Mouse (Mus musculus): ENCODE results near the gene Vgll4. TPM values are rescaled to one million over a fixed set of nuclear protein-coding genes. Genes with fewer than 3 reads are reported as not detected.

Vgll4 gene
- total RNA-seq, 1 experiment = 25.5 TPM

GRCm38 (mm10) chr6:115010815-115011214, 41.0 kb upstream of the Vgll4 start:
- H3K4me3 ChIP-seq (ENCODE audit: insufficient read depth in 1 of 2, low read depth in 1 of 2, low read length in 2 of 2, poor library complexity in 1 of 2, severe bottlenecking in 1 of 2) = no peak overlapping the region
- no peak for DNase-seq (ENCODE audit: low read depth, low spot score)
- in situ Hi-C loops (cut with MboI; ENCODE audit: low sequenced_read_pairs in 2 of 2, unreplicated experiment in 2 of 2) = loop anchor here in 1 of 2 experiments (25.0 kb wide), 1 partner anchor 99 kb away; no protein-coding TSS in a partner anchor
- peaks cover 38% of the 10 kb centered on the region for H3K36me3 ChIP-seq (ENCODE audit: control insufficient read depth, insufficient read depth, low read length, poor library complexity, severe bottlenecking)
- TF ChIP-seq HCFC1 (IDR thresholded peaks at IDR 0.05; ENCODE audit: borderline replicate concordance, insufficient read depth, low read length) (no peak), ZC3H11A (IDR thresholded peaks at IDR 0.05; ENCODE audit: borderline replicate concordance, low read depth, low read length) (no peak), CHD2 (IDR thresholded peaks at IDR 0.05; ENCODE audit: low read depth, low read length) (no peak), MAFK (IDR thresholded peaks at IDR 0.05; ENCODE audit: insufficient read depth, low read depth, low read length) (no peak), ZNF384 (IDR thresholded peaks at IDR 0.05; ENCODE audit: low read depth, low read length) (no peak)
- no peak overlapping the region for H3K9ac ChIP-seq (ENCODE audit: insufficient read depth, low read depth, low read length, poor library complexity, severe bottlenecking)
- no peaks in the 10 kb centered on the region for H3K9me3 ChIP-seq (ENCODE audit: control insufficient read depth, insufficient read depth, low read depth, low read length)
- H3K27ac ChIP-seq (ENCODE audit: insufficient read depth, low read depth, low read length, poor library complexity, severe bottlenecking) = no peak overlapping the region
- peaks cover 0 to 2% of the 10 kb centered on the region in 2 experiments; a peak in 1 of 4 replicates for H3K4me1 ChIP-seq (ENCODE audit: control insufficient read depth in 2 of 2, insufficient read depth in 2 of 2, low read length in 2 of 2, poor library complexity in 1 of 2)

- no peak overlapping the region for H3K4me3 ChIP-seq (ENCODE audit: insufficient read depth in 1 of 2, low read depth in 1 of 2, low read length in 2 of 2, poor library complexity in 1 of 2, severe bottlenecking in 1 of 2)
- no peak for DNase-seq (ENCODE audit: low read depth, low spot score)
- no peak overlapping the region for H3K9ac ChIP-seq (ENCODE audit: insufficient read depth, low read depth, low read length, poor library complexity, severe bottlenecking)
- H3K9me3 ChIP-seq (ENCODE audit: control insufficient read depth, insufficient read depth, low read depth, low read length) = no peaks in the 10 kb centered on the region
- in situ Hi-C loops (cut with MboI; ENCODE audit: low sequenced_read_pairs in 2 of 2, unreplicated experiment in 2 of 2) = loop anchor here in 1 of 2 experiments (25.0 kb wide), 1 partner anchor 98 kb away; no protein-coding TSS in a partner anchor
- peaks cover 0 to 2% of the 10 kb centered on the region in 2 experiments; a peak in 1 of 4 replicates for H3K4me1 ChIP-seq (ENCODE audit: control insufficient read depth in 2 of 2, insufficient read depth in 2 of 2, low read length in 2 of 2, poor library complexity in 1 of 2)
- H3K27ac ChIP-seq (ENCODE audit: insufficient read depth, low read depth, low read length, poor library complexity, severe bottlenecking) = no peak overlapping the region; the same call in 1 of the 2 replicates
- peaks cover 40% of the 10 kb centered on the region; the same call in 1 of the 2 replicates for H3K36me3 ChIP-seq (ENCODE audit: control insufficient read depth, insufficient read depth, low read length, poor library complexity, severe bottlenecking)
- TF ChIP-seq ZC3H11A (IDR thresholded peaks at IDR 0.05; ENCODE audit: borderline replicate concordance, low read depth, low read length) (no peak), CHD2 (IDR thresholded peaks at IDR 0.05; ENCODE audit: low read depth, low read length) (no peak), HCFC1 (IDR thresholded peaks at IDR 0.05; ENCODE audit: borderline replicate concordance, insufficient read depth, low read length) (no peak), ZNF384 (IDR thresholded peaks at IDR 0.05; ENCODE audit: low read depth, low read length) (no peak), MAFK (IDR thresholded peaks at IDR 0.05; ENCODE audit: insufficient read depth, low read depth, low read length) (no peak)
These were observed 40.5 kb upstream of the Vgll4 start for GRCm38 (mm10) chr6:115010304-115010703.

- TF ChIP-seq ZNF384 (IDR thresholded peaks at IDR 0.05; ENCODE audit: low read depth, low read length) (no peak), CHD2 (IDR thresholded peaks at IDR 0.05; ENCODE audit: low read depth, low read length) (no peak), MAFK (IDR thresholded peaks at IDR 0.05; ENCODE audit: insufficient read depth, low read depth, low read length) (no peak), HCFC1 (IDR thresholded peaks at IDR 0.05; ENCODE audit: borderline replicate concordance, insufficient read depth, low read length) (no peak), ZC3H11A (IDR thresholded peaks at IDR 0.05; ENCODE audit: borderline replicate concordance, low read depth, low read length) (peak; percentile 60; the same call in 1 of the 2 replicates)
- 0 out of 4 replicates have a peak overlapping the region, but pooled peaks of 1 of the 2 experiments have one; percentile 28 for H3K4me3 ChIP-seq (ENCODE audit: insufficient read depth in 1 of 2, low read depth in 1 of 2, low read length in 2 of 2, poor library complexity in 1 of 2, severe bottlenecking in 1 of 2)
- H3K9ac ChIP-seq (ENCODE audit: insufficient read depth, low read depth, low read length, poor library complexity, severe bottlenecking) = no peak overlapping the region
- H3K36me3 ChIP-seq (ENCODE audit: control insufficient read depth, insufficient read depth, low read length, poor library complexity, severe bottlenecking) = peaks cover 37% of the 10 kb centered on the region; the same call in 1 of the 2 replicates
- peaks cover 0 to 2% of the 10 kb centered on the region in 2 experiments; a peak in 1 of 4 replicates for H3K4me1 ChIP-seq (ENCODE audit: control insufficient read depth in 2 of 2, insufficient read depth in 2 of 2, low read length in 2 of 2, poor library complexity in 1 of 2)
- peak; percentile 64 for DNase-seq (ENCODE audit: low read depth, low spot score)
- no peak overlapping the region for H3K27ac ChIP-seq (ENCODE audit: insufficient read depth, low read depth, low read length, poor library complexity, severe bottlenecking)
- no peaks in the 10 kb centered on the region for H3K9me3 ChIP-seq (ENCODE audit: control insufficient read depth, insufficient read depth, low read depth, low read length)
- in situ Hi-C loops (cut with MboI; ENCODE audit: low sequenced_read_pairs in 2 of 2, unreplicated experiment in 2 of 2) = loop anchor here (5.0 to 25.0 kb wide), 2 partner anchors 75 to 95 kb away; no protein-coding TSS in a partner anchor
These were observed 37.9 kb upstream of the Vgll4 start for GRCm38 (mm10) chr6:115007728-115008127.

GRCm38 (mm10) chr6:115006948-115007347, 37.2 kb upstream of the Vgll4 start:
- Histone ChIP-seq H3K4me3 (ENCODE audit: insufficient read depth in 1 of 2, low read depth in 1 of 2, low read length in 2 of 2, poor library complexity in 1 of 2, severe bottlenecking in 1 of 2) (no peak overlapping the region), H3K36me3 (ENCODE audit: control insufficient read depth, insufficient read depth, low read length, poor library complexity, severe bottlenecking) (peaks cover 35% of the 10 kb centered on the region; the same call in 1 of the 2 replicates), H3K4me1 (ENCODE audit: control insufficient read depth in 2 of 2, insufficient read depth in 2 of 2, low read length in 2 of 2, poor library complexity in 1 of 2) (peaks cover 0 to 2% of the 10 kb centered on the region in 2 experiments; a peak in 1 of 4 replicates), H3K9ac (ENCODE audit: insufficient read depth, low read depth, low read length, poor library complexity, severe bottlenecking) (no peak overlapping the region), H3K9me3 (ENCODE audit: control insufficient read depth, insufficient read depth, low read depth, low read length) (no peaks in the 10 kb centered on the region), H3K27ac (ENCODE audit: insufficient read depth, low read depth, low read length, poor library complexity, severe bottlenecking) (no peak overlapping the region)
- DNase-seq (ENCODE audit: low read depth, low spot score) = no peak
- TF ChIP-seq HCFC1 (IDR thresholded peaks at IDR 0.05; ENCODE audit: borderline replicate concordance, insufficient read depth, low read length) = no peak
- no peak for TF ChIP-seq CHD2 (IDR thresholded peaks at IDR 0.05; ENCODE audit: low read depth, low read length)
- in situ Hi-C loops (cut with MboI; ENCODE audit: low sequenced_read_pairs in 2 of 2, unreplicated experiment in 2 of 2) = loop anchor here (5.0 to 25.0 kb wide), 2 partner anchors 75 to 95 kb away; no protein-coding TSS in a partner anchor
